Mouse (Mus musculus): ENCODE results near the gene Galc. TPM values are rescaled to one million over a fixed set of nuclear protein-coding genes. Genes with fewer than 3 reads are reported as not detected.
A peak's percentile ranks its signal among the peaks of the same experiment; 100 is the strongest.
"Not testable (repeated sequence)": the region's sequence is repeated elsewhere in the genome, so short reads cannot be mapped to it uniquely, and the experiment has no call there.

The Galc gene
- total RNA-seq, 2 experiments from 2014 or later: 13.4 to 15.9 TPM

DNA sequence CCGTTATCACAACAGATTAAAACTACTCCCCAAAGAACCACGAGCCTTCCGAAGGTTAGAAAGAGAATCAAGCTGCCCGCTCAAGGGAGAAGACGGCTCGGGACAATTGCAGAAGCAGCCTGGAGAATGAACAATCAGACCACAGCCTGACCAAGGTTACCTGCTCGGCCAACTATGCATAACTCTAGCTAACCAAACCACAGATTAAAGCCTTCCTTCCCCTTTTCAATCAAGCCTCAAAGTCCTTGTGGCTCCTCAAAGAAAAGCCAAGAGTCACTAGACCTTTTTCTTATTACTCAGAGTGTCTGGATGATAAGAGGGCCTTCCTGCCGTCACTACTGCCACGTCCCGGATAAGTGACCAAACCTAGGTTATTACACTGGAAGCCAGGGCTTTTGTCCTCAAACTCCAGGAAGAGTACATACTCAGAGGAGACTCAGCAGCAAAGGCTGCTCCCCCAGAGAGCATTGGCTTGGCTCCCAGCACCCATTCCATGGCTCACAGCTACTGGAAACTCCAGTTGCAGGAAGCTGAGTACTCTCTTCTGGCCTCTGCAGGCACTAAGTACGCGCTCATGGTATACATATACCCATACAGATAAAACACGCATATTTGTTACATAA, 3.8 kb downstream of the Galc start:
- no peak for DNase-seq (ENCODE audit: low spot score in 2 of 2)

DNA sequence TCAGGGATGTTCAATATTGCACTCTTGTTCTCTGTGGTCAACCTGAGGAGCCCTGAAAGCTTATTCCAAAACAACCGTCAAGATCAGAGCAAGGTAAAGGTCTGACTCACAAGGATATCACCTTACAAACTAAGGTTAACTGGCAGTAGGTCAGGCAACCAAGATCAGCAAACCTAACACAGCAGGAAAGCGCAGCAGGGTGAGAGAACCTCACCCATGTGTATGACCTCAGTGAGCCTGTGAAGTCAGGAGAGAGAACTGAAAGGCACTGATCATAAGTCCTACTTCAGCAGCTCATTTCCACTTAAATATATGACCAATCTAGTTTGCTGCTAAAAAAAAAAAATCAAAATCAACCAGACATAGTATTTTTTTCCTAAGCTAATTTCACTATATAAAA, 6.8 kb downstream of the Galc start:
- DNase-seq (ENCODE audit: low spot score in 2 of 2): no peak

DNA sequence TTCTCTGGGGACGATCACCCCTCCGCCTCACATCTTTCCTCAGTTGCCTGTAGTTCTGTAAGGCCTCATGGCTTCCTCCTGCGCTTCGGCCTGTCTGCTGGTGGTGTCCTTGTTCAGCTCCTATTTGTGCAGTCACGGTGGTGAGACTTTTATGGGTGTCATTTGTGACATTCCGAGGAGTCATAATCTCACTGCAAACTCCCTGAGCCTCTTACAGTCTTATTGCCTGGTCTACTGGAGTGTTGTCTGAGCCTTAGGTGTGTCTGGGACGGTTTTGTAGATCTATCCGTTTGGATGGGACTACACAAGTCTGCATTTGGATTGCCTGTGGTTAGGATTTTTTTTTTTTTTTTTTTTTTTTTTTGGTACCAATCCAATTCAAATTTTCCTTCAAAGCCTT, 8.9 kb downstream of the Galc start:
- no peak for DNase-seq (ENCODE audit: low spot score in 2 of 2)

GRCm38 (mm10) chr12:98249671-98250070, 9.6 kb downstream of the Galc start:
- DNase-seq (ENCODE audit: low spot score in 2 of 2): no peak

GRCm38 (mm10) chr12:98246835-98247234, 12.4 kb downstream of the Galc start:
- no peak for DNase-seq (ENCODE audit: low spot score in 2 of 2)

GRCm38 (mm10) chr12:98244865-98245264, 14.4 kb downstream of the Galc start:
- DNase-seq (ENCODE audit: low spot score in 2 of 2): no peak

- no peak for DNase-seq (ENCODE audit: low spot score in 2 of 2)
Measured at GRCm38 (mm10) chr12:98244161-98244560, 15.1 kb downstream of the Galc start.

DNA sequence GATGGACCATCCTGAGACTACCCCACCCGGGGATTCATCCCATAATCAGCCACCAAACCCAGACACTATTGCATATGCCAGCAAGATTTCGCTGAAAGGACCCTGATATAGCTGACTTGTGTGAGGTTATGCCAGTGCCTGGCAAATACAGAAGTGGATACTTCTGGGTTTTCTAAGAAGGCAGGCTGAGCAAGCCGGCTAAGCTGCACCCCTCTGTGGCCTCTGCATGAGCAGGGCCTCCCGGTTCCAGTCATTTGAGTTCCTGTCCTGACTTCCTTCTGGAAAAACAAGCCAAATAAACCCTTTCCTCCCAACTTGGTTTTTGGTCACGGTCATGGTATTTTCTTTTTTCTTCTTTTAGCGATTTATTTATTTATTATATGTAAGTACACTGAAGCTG, 20.8 kb downstream of the Galc start:
- not testable (repeated sequence) for DNase-seq (ENCODE audit: low spot score in 2 of 2)

DNA sequence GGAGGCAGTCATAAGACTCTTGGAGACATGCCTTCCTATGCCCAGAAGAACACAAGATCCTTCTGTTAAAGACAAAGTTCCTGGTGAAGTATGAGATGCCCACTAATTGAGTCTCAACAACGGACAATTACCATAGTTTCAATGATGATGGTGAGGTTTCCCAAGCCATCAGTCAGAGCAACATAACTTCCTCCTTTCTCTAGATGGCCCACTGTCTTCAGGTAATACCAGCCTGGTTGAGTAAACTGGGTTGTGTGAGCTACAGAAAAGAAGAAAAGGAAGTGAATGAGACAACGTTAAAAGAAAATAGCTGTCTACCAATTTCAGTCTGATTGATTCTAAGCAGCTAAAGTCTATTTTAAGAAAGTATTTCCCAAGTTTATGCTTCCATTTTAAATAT, 32.2 kb downstream of the Galc start:
- no peak for DNase-seq (ENCODE audit: low spot score in 2 of 2)

DNA sequence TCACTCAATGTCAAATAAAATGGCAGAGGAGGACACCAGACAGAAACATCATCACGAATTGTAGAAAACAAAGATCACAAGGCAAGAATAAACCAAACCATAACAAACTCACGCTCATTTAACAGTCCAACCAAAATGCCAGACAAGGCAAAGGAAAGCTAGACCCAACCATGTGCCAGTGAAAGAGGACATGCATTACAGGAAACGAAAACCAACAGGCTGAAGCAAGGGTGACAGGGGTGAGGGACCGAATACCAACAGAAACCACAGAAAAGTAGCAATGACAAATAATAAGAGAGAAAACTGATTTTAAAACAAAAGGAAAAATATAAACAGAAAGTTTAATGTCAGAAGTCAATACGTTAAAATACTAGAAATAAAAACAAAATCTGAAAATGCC, 36.0 kb downstream of the Galc start:
- DNase-seq (ENCODE audit: low spot score in 2 of 2): no peak

GRCm38 (mm10) chr12:98216432-98216831, 42.8 kb downstream of the Galc start:
- DNase-seq (ENCODE audit: low spot score in 2 of 2): no peak

- no peak for DNase-seq (ENCODE audit: low spot score in 2 of 2)
Measured at GRCm38 (mm10) chr12:98215512-98215911, 43.7 kb downstream of the Galc start.

GRCm38 (mm10) chr12:98214191-98214590, 45.1 kb downstream of the Galc start:
- DNase-seq (ENCODE audit: low spot score in 2 of 2): no peak

GRCm38 (mm10) chr12:98213791-98214190, 45.5 kb downstream of the Galc start:
- DNase-seq (ENCODE audit: low spot score in 2 of 2): no peak

DNA sequence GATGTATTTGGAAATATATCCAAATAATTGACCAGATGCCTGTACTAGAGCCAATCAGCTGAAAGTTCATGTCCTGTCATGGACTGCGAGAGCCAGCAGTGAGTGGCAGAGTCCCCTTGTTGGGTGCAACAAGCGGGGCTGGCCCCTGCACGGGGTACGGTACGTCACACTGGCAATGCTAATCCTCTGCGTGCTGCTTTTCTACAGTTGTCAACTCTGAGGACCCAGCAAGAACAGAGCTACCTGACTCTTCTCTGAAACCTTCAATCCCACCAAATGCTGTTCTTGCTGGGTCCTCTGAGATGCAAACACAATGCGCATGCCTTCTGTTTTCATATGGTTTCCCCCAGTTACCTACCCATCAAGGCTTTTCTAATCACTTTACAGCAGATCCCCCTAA, 45.9 kb downstream of the Galc start:
- DNase-seq (ENCODE audit: low spot score in 2 of 2): no peak

GRCm38 (mm10) chr12:98212457-98213175, 46.6 kb downstream of the Galc start:
- DNase-seq (ENCODE audit: low spot score in 2 of 2): peak in 1 of 2 experiments; percentile 6

DNA sequence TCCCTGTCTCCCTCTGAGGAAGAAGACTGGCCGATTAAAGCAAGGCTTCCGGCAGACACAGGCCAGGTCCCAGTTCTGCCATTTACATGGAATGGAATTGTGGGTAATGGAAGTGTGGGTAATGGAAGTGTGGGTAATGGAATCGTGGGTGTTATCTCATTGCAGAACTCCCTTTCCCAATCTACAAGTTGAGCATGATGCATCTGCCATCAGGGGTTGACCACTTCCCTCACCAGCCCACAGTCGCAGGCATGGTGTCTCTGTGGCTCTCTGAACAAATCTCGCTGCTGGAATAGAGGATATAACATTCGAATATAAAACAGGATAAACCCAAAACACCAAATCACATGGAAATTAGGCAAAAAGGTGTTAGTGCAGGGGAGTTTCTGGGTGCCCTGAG, 48.8 kb downstream of the Galc start:
- DNase-seq (ENCODE audit: low spot score in 2 of 2): no peak

- no peak for DNase-seq (ENCODE audit: low spot score in 2 of 2)
Measured at GRCm38 (mm10) chr12:98208104-98208503, 51.2 kb downstream of the Galc start.

DNA sequence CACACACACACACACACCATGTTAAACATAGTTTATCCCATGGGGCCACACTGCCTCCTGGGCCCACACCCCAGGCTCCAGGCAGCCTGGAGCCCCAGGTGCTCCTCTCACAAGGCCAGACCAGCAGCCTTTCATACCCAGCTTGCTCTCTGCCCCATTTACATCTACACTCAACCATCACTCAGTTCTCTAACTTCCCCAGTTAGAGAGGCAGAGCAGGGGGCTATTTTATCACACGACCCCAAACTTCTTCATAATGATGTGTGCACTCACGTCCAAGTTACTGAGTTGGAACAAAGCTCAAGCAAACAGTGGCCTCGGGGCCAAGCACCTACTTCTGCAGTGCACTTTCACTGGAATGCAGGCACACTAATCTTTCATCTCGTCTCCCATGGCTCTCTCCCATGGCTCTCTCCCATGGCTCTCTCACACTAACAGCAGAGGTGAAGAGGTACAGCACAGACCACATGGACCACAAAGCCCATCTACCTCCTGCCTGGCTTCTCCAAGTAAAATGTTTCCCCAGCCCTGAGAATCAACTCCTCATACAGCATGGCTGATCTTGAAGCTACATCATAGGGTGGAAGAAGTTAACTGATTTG, 53.7 kb downstream of the Galc start:
- DNase-seq (ENCODE audit: low spot score in 2 of 2): no peak

- no peak for DNase-seq (ENCODE audit: low spot score in 2 of 2)
Measured at GRCm38 (mm10) chr12:98197401-98197800, 61.9 kb downstream of the Galc start.

GRCm38 (mm10) chr12:98190201-98190600, 69.1 kb downstream of the Galc start:
- DNase-seq (ENCODE audit: low spot score in 2 of 2): no peak

GRCm38 (mm10) chr12:98189096-98189495, 70.2 kb downstream of the Galc start:
- DNase-seq (ENCODE audit: low spot score in 2 of 2): no peak
